Mouse (Mus musculus) kidney, adult 18-20 months (tissue): ENCODE data around the gene Olfr594.
"Not testable (repeated sequence)": the region's sequence is repeated elsewhere in the genome, so short reads cannot be mapped to it uniquely, and the experiment has no call there.

Source experiments
- DNase-seq: peaks from one replicate; pipeline ENCODE4 v3.0.0; 2021

Gene Olfr594

DNA sequence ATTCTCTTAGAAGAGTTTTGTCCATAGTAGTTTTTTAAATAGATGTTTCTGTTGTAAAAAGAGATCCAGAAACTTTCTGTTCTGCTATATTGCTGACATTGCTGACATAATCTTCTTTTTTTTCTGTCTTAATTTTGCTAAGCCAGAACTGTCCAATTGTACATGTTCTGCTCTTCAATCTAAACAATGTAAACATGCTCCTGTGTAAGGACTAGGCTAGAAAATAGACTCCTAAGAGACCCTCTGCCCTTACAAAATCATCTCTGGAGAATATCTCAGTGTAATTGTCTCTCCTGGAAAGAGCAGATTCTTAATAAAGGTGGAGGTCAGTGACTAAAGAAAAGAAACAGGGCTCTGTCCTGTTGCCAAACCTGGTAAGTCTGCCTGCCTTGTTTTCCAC lies at the start of gene Olfr594:
TSS of gene Olfr594 (plus strand) at position 301 of the 400 bp plus-strand sequence.
- no peak for DNase-seq

DNA sequence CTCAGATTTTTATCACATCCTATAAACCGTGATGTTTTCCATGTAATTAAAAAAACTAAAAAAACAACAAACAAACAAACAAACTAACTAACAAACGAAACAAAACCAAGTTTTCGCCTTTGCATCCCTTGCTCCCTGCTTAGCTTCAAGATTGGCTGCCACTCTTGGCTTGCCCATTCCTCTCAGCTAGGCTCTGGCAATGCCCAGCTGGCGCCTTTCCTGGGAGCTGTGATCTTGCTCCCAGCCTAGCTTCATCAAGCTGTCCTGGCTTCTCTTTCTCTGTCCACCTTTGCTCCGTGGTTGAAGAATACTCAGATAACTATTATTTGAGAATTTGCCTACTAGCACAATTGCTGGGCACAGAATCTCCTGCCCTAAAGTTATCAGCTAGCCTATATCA lies 47.1 kb upstream of the Olfr594 start:
- no peak for DNase-seq

DNA sequence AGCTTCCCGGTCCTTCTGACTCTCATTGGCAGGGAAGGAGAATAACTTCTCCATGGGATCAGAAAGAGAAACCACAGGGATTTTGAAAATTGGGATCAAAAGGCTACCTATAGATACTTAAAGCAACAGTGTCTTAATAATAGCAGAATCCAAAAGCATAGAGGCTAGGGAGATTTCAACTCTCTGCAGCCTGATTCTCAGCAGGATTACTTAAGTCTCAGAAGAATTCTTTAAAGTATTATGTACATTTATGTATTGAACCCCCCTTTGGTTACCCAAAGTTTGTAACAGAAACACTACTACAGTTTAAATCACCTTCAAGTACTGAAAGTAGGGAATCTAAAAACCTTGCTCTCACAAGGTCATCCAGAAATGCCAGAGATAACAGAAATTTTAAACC lies 38.6 kb upstream of the Olfr594 start, which contains the start of gene Olfr591:
TSS of gene Olfr591 (minus strand) at position 101 of the 400 bp plus-strand sequence.
- no peak for DNase-seq

DNA sequence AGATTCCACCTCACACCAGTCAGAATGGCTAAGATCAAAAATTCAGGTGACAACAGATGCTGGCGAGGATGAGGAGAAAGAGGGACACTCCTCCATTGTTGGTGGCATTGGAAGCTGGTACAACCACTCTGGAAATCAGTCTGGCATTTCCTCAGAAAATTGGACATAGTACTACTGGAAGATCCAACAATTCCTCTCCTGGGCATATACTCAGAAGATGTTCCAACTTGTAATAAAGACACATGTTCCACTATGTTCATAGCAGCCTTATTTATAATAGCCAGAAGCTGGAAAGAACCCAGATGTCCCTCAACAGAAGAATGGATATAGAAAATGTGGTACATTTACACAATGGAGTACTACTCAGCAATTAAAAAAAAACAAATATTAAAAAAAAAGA lies 32.3 kb upstream of the Olfr594 start, which contains the start of gene Olfr592:
TSS of gene Olfr592 (plus strand) at position 301 of the 400 bp plus-strand sequence.
- DNase-seq: not testable (repeated sequence)

DNA sequence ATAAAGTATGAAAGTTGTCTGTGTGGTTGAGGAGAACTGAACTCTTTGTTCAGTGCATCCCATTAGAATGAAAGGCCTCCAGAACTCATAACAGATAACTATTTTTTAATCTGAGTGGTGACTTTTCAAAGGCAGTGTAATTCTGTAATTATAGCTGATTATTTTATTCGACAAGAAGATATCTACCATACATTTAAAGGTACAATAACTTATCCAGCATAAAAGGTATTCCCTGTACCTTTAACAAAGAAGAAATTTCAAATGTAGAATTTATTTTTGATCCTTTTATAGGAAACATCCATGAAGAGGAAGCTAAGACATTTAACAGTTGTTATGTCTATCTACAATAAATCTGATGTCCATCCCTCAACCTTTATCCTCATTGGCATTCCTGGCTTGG lies 5.2 kb upstream of the Olfr594 start, which contains the start of gene Olfr593:
TSS of gene Olfr593 (plus strand) at position 301 of the 400 bp plus-strand sequence.
- no peak for DNase-seq

DNA sequence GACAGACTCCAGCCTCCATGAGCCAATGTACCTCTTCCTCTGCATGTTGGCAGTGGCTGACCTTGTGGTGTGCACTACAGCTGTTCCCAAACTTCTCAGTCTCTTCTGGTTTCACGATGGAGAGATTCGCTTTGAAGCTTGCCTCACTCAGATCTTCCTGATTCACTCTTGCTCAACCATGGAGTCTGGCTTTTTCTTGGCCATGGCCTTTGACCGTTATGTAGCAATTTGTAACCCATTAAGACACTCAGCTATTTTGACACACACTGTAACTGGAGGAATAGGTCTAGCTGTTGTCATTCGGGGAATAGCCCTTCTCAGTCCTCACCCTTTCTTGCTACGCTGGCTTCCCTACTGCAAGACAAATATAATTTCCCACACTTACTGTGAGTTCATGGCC lies 4.7 kb upstream of the Olfr594 start:
- DNase-seq: not testable (repeated sequence)

DNA sequence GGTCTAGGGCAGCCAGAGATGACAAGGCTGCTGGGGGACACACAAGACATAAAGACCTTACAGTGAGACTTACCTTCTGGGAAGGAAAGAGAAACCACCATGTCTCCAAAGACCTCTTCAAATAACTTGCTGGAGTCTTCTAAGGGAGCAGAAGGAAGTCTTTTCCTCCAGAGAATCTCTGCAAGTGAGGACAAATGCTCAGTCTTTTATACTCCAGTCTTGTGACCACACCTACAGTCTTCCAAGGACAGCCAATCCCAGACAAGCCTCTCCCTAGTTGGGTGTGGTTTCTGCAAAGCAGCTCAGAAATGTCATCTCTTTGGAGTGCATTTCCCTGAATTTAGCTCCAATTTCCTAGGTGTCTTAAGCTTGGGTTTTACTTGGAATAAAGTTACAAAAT lies 35.6 kb downstream of the Olfr594 start, which contains the start of gene Usp17ld:
TSS of gene Usp17ld (minus strand) at position 101 of the 400 bp plus-strand sequence.
- DNase-seq: not testable (repeated sequence)
